Mouse (Mus musculus) forebrain, embryonic 16.5 days (tissue): Measurements from ENCODE around the gene Treh. TPM values are rescaled to one million over a fixed set of nuclear protein-coding genes. Genes with fewer than 3 reads are reported as not detected.

Experiments used
- ATAC-seq: fragments of 200-750 bp; cut with Nextera tagmentation; 2 replicates; pipeline ENCODE4 v1.8.0; 2017; ENCODE audit warnings: mild to moderate bottlenecking, moderate library complexity
- H3K27ac ChIP-seq: fragments of 300-500 bp; sonication (generic); 2 replicates; pipeline ENCODE4 v1.5.1; 2014; ENCODE audit warnings: low read length, control low read depth
- H3K27me3 ChIP-seq: fragments of 300-500 bp; sonication (generic); replicated peaks from 2 replicates; pipeline ENCODE4 v1.6.1; 2014; ENCODE audit warnings: low read length; ENCODE audit not compliant: control insufficient read depth, insufficient read depth
- H3K36me3 ChIP-seq: fragments of 300-500 bp; sonication (generic); 2 replicates; pipeline ENCODE4 v1.6.1; 2014; ENCODE audit not compliant: control insufficient read depth, insufficient read depth
- H3K4me1 ChIP-seq: fragments of 300-500 bp; sonication (generic); replicated peaks from 2 replicates; pipeline ENCODE4 v1.6.1; 2014; ENCODE audit warnings: low read length; ENCODE audit not compliant: control insufficient read depth, insufficient read depth
- H3K4me2 ChIP-seq: fragments of 300-500 bp; sonication (generic); 2 replicates; pipeline ENCODE4 v1.6.1; 2014; ENCODE audit warnings: mild to moderate bottlenecking, low read length, control low read depth
- H3K4me3 ChIP-seq: fragments of 300-500 bp; sonication (generic); replicated peaks from 2 replicates; pipeline ENCODE4 v1.5.1; 2014; ENCODE audit warnings: mild to moderate bottlenecking, low read length, control low read depth
- H3K9ac ChIP-seq: fragments of 300-500 bp; sonication (generic); replicated peaks from 2 replicates; pipeline ENCODE4 v1.6.1; 2014; ENCODE audit warnings: low read depth, low read length, control low read depth
- H3K9me3 ChIP-seq: fragments of 300-500 bp; sonication (generic); 2 replicates; pipeline ENCODE4 v1.6.1; 2016; ENCODE audit warnings: low read length; ENCODE audit not compliant: control insufficient read depth
- WGBS: fragments of 180-500 bp; shearing (Covaris S2); extraction: QIAGEN DNeasy Blood & Tissue Kit; methylation state at CpG from one replicate; pipeline ENCODE4 v1.1.7; 2014; 5-methylcytosine and 5-hydroxymethylcytosine counted together
- polyA plus RNA-seq: library from polyadenylated mRNA; unstranded; fragments of >200 nt; fragmentation: Nextera tagmentation; extraction: Ambion mirVana; gene quantifications from 2 replicates; pipeline ENCODE4 v1.2.1, GENCODE M21; 2015

Treh gene
- polyA plus RNA-seq, 1 experiment from 2014 or later = not detected

DNA sequence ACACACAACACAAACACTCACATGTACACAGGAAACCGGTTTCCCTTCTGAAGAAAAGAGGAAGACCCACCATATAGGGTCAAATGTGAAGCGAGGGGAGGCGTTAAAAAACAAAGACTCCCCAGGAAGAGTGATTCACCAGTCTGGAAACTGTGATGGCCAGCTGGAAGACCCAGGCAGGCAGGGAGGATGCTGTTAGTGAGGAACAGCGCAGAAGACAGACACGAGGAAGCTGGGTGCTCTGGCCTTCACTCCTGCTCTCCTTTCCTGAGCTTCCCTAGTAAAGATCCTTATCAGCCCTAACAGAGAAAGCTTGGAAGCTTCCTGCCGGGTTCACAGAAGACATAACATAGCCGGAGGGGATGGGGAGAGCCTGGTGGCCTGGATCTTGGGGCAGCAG lies 50.0 kb downstream of the Treh start:
- Histone ChIP-seq H3K4me2 (no peak overlapping the region), H3K9ac (no peak overlapping the region), H3K4me3 (no peak overlapping the region), H3K4me1 (peaks cover 56% of the 10 kb centered on the region), H3K36me3 (no peaks in the 10 kb centered on the region), H3K9me3 (no peaks in the 10 kb centered on the region), H3K27me3 (no peaks in the 10 kb centered on the region), H3K27ac (peak overlapping the region; percentile 62)
- WGBS = 61% methylated on average over 7 of the region's 7 CpGs
- no peak for ATAC-seq

DNA sequence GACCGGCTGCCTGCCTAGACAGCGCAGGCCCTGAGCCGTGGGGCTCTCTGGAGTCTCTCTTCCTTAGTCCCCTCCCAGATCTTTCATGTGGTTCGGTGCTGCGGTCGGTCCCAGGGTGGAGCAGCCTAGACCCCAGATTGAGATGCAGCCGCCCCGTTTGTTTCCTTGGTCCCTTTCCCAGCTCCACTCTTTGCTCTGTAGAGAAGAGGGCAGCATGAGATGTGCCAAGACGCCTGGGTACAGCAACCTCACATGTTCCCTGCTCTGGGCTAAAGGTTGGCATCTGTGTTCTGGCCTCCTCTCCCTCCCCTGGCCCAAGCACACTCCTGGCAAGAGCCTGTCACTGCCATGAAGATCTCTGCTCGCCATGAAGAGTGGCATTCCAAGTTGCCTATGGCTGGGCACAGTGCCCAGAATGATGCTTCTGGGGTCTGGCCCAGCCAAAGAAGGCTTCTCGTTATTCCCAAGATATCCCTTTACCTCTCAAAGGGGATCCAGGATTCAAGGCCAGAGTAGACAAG lies 50.5 kb downstream of the Treh start:
- Histone ChIP-seq H3K9ac (no peak overlapping the region), H3K4me2 (no peak overlapping the region), H3K27ac (peak overlapping the region; percentile 68), H3K4me1 (peaks cover 51% of the 10 kb centered on the region), H3K27me3 (no peaks in the 10 kb centered on the region), H3K36me3 (no peaks in the 10 kb centered on the region), H3K9me3 (no peaks in the 10 kb centered on the region), H3K4me3 (no peak overlapping the region)
- ATAC-seq = no peak
- WGBS = 53% methylated on average over 11 of the region's 11 CpGs

DNA sequence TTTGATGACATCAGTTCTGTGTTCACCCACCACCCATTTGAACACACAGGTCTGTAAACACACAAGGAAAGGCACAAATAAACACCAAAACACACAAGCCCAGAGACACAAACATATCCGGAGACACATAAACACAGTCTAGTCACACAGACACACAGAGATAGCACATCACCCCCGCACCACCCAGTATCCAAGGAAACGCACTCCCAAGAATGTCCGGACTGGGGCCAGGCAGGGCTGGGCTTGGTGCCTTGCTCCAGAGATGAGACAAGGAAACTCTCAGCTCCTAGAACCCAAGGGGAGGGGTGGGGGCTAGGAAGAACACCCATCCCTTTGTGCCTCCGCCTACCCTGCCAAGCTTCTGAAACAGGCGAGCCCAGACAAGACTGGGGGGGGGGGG lies 51.2 kb downstream of the Treh start:
- no peak for ATAC-seq
- WGBS = 40% methylated on average over 6 of the region's 6 CpGs
- Histone ChIP-seq H3K36me3 (no peaks in the 10 kb centered on the region), H3K4me2 (no peak overlapping the region), H3K9me3 (no peaks in the 10 kb centered on the region), H3K4me3 (no peak overlapping the region), H3K9ac (no peak overlapping the region), H3K27me3 (no peaks in the 10 kb centered on the region), H3K4me1 (peaks cover 48% of the 10 kb centered on the region), H3K27ac (peak overlapping the region; percentile 68; the same call in 1 of the 2 replicates)

DNA sequence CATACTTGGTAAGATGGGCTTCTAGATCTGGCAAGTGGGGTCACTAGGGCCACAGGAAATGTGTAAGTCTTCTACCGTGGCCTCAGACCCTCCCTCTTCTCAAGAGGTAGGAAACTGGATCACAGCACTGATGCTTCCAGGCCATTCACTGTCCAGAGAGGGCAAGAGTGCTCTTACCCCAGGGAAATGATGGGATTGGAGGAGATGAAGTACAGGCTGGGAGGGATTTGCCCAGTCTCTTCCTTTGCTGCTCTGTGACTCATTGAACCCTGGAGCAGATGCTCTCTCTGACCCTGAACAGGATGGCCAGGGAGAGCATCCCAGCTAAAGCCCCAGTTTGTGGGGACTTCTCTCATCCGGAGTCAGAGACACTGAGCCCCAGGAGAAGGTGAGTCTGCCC lies 51.6 kb downstream of the Treh start:
- Histone ChIP-seq H3K27me3 (no peaks in the 10 kb centered on the region), H3K27ac (no peak overlapping the region), H3K4me2 (no peak overlapping the region), H3K4me3 (no peak overlapping the region), H3K9me3 (no peaks in the 10 kb centered on the region), H3K4me1 (peaks cover 43% of the 10 kb centered on the region), H3K9ac (no peak overlapping the region), H3K36me3 (no peaks in the 10 kb centered on the region)
- 50% methylated on average over 2 of the region's 2 CpGs for WGBS
- ATAC-seq = no peak

DNA sequence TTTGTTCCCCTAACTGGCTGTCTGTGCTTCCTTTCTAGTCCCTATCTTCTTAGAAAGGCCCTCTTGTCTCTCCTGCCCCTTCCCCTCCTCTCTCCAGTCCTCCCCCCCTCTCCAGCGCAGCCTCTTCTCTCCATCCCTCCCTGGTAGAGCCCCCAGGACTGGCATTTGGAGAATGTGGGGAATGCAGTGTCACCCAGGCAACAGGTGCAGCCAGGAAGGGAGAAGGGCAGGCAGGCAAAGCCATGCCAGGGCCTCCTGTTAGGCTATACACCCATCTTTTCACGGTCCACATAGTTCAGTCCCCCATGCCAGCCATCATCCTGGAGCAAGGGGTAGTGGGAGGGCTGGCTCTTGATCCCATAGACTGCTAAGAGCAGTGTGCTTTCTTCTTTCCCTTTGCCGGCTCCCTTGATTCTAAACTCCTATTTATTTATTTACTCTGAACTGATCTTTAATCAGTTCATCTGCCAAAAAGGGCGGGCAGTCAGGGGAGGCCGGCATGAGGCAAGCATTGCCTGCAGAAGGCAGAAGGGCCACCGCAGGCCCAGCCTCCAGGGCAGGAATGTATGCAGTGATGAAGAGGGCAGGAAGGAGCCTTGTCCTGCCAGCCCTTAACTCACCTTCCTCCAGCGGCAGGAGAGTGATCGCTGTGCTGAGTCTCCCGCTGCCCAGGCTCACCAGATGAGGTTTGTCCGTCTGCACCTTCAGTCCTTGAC lies 53.6 kb downstream of the Treh start:
- WGBS = 33% methylated on average over 10 of the region's 10 CpGs
- no peaks in the 10 kb centered on the region for H3K36me3 ChIP-seq
- no peak overlapping the region for H3K9ac ChIP-seq
- H3K27ac ChIP-seq = no peak overlapping the region
- no peak overlapping the region for H3K4me3 ChIP-seq
- no peaks in the 10 kb centered on the region for H3K9me3 ChIP-seq
- H3K4me2 ChIP-seq = no peak overlapping the region
- peaks cover 29% of the 10 kb centered on the region for H3K4me1 ChIP-seq
- H3K27me3 ChIP-seq = no peaks in the 10 kb centered on the region
- ATAC-seq = peak; percentile 29; the same call in 1 of the 2 replicates

DNA sequence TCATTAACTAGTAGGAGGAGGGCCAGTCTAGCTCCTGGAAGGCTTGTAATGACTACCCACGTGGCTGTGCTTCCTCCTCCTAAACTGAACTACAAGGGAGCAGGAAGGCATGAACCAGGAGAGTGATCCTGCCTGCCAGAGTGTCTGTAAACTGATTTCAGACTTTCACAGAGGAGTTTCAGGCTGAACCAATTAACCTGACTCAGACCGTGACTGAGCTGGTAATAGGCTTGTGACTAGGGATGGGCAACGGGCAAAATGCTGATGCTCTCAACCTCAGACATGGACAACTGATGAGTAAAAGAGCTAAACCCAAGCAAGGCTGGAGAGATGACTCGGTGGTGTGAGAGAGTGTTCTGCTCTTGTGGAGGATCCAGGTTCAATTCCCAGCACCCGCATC lies 54.4 kb downstream of the Treh start:
- H3K36me3 ChIP-seq = no peaks in the 10 kb centered on the region
- no peak for ATAC-seq
- 62% methylated on average over 5 of the region's 5 CpGs for WGBS
- H3K4me3 ChIP-seq = no peak overlapping the region
- H3K27ac ChIP-seq = no peak overlapping the region
- no peak overlapping the region for H3K9ac ChIP-seq
- no peaks in the 10 kb centered on the region for H3K9me3 ChIP-seq
- no peaks in the 10 kb centered on the region for H3K27me3 ChIP-seq
- H3K4me2 ChIP-seq = no peak overlapping the region
- peaks cover 26% of the 10 kb centered on the region for H3K4me1 ChIP-seq

DNA sequence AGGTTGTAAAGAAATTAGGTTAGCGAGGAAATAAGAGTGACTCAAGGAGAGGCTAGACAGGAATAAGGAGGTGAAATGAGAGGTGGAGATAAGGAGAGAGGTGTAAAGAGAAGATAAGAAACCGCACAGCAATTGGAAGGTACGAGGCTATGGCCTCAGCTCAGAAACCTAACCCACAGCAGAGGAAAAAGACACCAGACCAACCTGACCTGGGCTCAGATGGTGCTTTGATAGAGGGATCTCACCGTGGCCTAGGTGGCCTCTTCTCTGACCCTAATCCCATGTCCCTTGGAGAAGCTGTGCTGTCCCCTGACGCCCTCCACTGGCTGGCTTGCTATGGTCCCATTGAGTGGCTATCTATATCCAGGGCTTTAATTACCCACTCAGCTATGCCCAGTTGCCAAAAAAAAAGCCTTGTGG lies 59.1 kb downstream of the Treh start:
- Histone ChIP-seq H3K9ac (no peak overlapping the region), H3K27ac (no peak overlapping the region), H3K27me3 (no peaks in the 10 kb centered on the region), H3K36me3 (no peaks in the 10 kb centered on the region), H3K9me3 (no peaks in the 10 kb centered on the region), H3K4me3 (no peak overlapping the region), H3K4me1 (peaks cover 21% of the 10 kb centered on the region), H3K4me2 (no peak overlapping the region)
- 72% methylated on average over 5 of the region's 5 CpGs for WGBS
- ATAC-seq = no peak

DNA sequence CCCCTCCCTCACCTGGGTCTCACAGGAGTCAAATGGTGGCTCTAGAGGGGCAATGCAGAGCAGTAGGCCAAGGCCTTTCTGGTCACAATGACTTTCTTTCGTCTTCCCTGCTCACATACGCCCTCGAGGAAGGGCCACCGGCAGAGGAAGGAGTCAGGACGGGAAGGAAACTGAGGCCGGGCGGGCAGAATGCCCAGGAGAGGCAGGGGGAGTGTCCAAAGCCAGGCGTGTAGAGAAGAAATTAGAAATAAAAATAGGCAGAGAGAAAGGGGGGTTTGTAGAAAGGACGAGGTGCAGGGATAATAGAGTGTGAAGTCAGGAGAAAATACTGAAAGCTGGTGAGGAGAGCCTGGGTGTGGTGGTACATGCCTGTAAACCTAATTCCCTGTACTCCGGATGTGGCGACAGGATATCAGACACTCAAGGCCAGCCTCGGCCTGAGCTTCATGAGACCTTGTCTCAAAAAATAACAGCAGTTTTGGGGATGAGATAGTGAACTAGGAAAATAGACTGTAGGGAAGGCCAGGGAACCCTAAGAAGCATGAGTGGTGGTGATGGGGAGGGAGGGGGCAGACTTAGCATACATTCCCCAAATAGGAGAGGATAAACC lies 60.0 kb downstream of the Treh start:
- H3K9me3 ChIP-seq = no peaks in the 10 kb centered on the region
- no peaks in the 10 kb centered on the region for H3K27me3 ChIP-seq
- peaks cover 21% of the 10 kb centered on the region for H3K4me1 ChIP-seq
- no peak overlapping the region; the same call in 1 of the 2 replicates for H3K4me3 ChIP-seq
- H3K27ac ChIP-seq = no peak overlapping the region
- H3K4me2 ChIP-seq = peak overlapping the region; percentile 95; the same call in 1 of the 2 replicates
- H3K36me3 ChIP-seq = no peaks in the 10 kb centered on the region
- no peak overlapping the region for H3K9ac ChIP-seq
- ATAC-seq = no peak
- 57% methylated on average over 12 of the region's 12 CpGs for WGBS

DNA sequence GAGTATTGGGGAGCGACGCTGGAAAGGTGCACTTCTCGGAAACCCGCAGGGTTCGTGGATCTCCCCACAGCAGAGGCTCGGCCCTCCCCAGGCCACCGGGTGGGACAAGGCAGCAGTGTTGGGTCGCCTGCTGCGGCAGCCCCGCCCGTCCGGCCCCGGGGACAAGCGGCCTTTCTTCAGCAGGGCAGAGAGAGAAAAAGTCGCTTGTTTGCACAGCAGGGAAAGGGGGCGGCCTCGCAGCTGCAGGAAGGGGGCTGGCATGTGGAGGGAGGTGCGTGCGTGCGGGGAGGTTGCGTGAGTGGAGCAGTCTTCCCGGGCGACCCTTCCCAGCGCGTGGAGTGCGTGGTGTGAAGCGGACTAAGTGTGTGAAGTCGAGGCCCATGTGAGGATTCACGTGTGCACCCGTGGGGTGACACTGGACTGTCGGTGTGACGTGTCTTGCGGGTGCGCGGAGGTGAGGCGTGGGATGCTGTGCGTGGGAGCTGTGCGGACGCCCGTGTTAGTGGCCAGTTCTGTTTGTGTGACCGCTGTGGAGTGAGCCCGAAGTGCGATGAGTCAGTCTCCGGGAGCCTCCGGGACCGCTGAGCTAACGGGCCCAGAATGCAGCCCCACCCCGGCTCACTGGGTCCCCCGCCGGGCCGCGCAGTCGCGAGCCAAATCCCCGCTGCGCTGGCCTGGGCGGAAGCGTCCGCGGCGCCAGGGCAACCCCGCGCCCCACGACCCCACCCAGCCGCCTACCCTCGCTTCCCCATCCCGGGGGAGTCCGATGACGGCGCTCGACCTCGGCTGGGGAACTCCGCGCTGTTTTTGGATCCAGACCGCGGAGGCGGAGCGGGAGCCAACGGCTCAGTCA lies 60.9 kb downstream of the Treh start:
- peaks cover 21% of the 10 kb centered on the region for H3K4me1 ChIP-seq
- under 1% methylated on average over 79 of the region's 79 CpGs for WGBS
- no peaks in the 10 kb centered on the region for H3K36me3 ChIP-seq
- H3K4me3 ChIP-seq = peak overlapping the region; percentile 65
- peak; percentile 52; the same call in 1 of the 2 replicates for ATAC-seq
- no peak overlapping the region for H3K27ac ChIP-seq
- H3K9ac ChIP-seq = peak overlapping the region; percentile 69
- peak overlapping the region; percentile 95 for H3K4me2 ChIP-seq
- no peaks in the 10 kb centered on the region for H3K27me3 ChIP-seq
- no peaks in the 10 kb centered on the region for H3K9me3 ChIP-seq
